Mouse (Mus musculus) adrenal gland, adult 2 months (tissue): ENCODE results near the gene Slc26a1. TPM values are rescaled to one million over a fixed set of nuclear protein-coding genes. Genes with fewer than 3 reads are reported as not detected.

Source experiments
- DNase-seq: peaks from one replicate; pipeline ENCODE4 v3.0.0; 2021
- long read RNA-seq: library from polyadenylated mRNA; stranded (forward); transcript quantifications from one replicate; pipeline ENCODE4 v2.0.0, GENCODE M21; 2021
- polyA plus RNA-seq: library from polyadenylated mRNA; depleted of rRNA; stranded (reverse); fragments of >200 nt; gene quantifications from 2 replicates; pipeline ENCODE4 v1.2.3, GENCODE M21; 2012; rRNA removed
- total RNA-seq, 2 experiments: library from RNA; stranded (reverse); gene quantifications; 2 replicates each; pipeline ENCODE4 v1.2.3; 2021

Slc26a1 gene
- total RNA-seq (under 1 TPM; 0.21 to 0.81 TPM), polyA plus RNA-seq (0.21 and 0.85 TPM in 2 replicates)
- long read RNA-seq: 0 reads

DNA sequence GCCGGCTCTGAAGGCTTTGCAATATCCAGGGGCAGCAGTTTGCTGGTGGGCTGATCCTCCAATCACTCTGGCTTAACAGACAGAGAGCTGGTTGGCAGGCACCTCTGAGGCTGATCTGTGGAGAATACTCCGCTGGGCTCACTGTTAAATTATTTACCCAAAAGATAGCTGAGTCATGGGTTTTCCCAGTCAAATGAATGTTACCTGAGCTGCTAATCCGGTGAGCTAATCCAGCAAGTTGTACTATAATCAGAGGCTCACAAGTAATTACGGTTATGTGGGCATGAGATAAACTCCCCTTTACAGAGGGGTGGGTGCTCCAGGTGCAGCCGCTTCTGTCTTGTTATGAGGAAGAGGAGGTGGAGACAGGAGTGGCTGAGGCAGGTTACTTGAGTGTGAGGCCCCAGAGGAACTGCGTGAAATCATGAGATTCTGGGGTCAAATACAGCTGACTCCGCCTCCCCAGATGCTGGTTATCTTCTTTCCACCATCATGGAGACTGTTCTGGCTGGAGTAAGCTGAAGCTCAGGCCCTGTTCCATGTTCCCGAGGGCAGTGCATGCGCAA is at the start of gene Slc26a1:
TSS of gene Slc26a1 (minus strand) at position 319 of the 566 bp plus-strand sequence.
- DNase-seq: no peak

- DNase-seq: peak; percentile 79
Measured at GRCm38 (mm10) chr5:108724006-108724405, 48.6 kb upstream of the Slc26a1 start.

- DNase-seq: no peak
Measured at GRCm38 (mm10) chr5:108719761-108720160, 44.4 kb upstream of the Slc26a1 start.

- DNase-seq: no peak
Measured at GRCm38 (mm10) chr5:108718051-108718450, 42.7 kb upstream of the Slc26a1 start.

GRCm38 (mm10) chr5:108715974-108716373 is 40.6 kb upstream of the Slc26a1 start:
- DNase-seq: no peak

DNA sequence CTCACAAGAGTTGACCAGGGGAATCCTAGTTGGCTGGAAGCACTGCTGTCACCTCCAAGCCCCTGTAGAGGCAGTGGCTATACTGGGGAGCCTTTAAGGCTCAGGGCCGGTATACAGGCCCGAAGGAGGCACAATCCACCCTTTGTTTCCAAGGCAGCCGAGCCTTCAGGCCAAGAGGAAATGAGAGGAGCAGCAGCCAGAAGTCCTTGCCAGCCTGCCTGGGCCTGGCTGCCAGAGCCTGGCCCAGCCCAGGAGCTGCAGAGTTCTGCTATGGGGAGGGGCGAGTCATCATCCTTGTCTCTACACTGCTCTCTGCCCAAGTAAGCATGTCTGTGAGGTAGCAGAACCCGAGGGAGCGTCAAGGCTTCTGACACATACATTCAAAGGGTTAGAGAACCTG is 38.8 kb upstream of the Slc26a1 start:
- DNase-seq: peak; percentile 49

DNA sequence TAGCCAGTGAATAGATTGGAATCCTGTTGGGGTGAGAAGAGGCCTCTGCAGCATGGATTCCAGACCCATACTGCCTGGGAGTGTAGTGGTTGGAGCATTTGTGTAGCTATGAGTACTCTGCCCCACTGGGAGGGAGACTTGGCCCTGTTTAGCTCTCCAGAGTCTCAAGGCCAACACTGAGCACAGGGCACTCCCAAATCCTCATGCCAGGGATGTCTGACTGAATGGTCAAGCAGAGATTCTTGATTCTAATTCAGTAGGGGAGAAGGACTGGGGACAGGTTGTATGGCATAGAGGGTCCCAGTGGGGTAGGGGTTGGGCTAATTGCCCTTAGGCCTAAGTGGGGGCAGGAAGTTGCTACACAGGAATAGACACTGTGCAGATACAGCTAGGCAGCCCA is 38.3 kb upstream of the Slc26a1 start:
- peak; percentile 55 for DNase-seq

DNA sequence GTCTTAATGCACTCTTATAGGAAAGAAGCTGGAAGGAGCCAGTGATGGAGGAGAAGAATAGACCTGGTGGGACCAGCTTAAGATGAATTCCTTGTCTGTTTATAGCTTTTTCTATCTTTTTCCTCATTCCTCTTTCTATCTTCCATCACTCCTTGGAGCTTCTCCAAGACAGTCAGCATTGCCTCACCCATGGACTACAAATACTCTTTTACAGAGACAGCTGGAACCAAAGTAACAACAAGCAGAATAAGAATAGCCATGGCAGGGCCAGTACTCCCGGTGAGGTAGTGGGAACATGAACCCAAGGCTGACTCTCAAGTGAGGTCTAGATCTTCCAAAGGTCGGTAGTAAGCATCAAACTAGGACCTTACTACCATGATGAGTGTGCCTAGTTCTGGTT is 37.7 kb upstream of the Slc26a1 start:
- DNase-seq: no peak

DNA sequence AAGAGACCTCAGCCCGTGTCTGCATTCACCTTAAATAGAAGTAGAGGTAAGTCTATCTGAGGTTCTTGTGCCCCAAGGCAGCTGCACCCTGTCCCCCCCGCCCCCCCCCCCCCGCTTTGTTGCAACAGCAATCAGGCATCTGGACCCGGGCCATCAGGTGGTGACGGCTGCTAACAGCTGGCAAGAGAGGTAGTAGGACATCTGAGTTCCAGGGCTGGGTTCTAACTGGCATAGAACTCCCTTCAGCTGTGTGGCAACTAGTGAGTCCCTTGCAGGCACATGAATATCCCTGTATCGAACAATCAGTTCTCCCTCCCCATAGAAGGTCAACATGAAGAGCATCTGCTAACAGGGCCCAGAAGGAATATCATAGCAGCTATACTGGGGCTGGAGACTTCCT is 36.6 kb upstream of the Slc26a1 start:
- no peak for DNase-seq

- DNase-seq: no peak
Measured at GRCm38 (mm10) chr5:108708981-108709731, 33.8 kb upstream of the Slc26a1 start.

GRCm38 (mm10) chr5:108708419-108708818 is 33.0 kb upstream of the Slc26a1 start:
- no peak for DNase-seq

DNA sequence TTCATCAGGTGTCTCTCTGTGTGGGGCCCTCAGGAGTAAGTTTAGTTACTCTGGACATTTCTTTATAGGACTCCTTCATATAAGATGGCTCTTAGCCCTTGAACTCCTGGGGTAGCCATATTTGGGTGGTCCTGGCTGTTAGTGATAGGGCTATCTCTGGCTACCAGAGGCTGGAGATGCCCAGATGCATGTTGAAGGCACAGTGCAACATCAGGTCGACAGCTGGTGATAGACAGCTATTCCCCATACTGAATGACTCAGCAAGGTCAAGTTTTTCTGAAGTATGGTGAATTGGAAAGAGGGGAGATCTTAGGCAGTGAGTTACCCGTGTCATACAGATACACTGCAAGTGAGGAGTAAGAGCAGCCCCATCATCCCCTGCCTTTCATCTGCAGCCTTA is 32.4 kb upstream of the Slc26a1 start:
- DNase-seq: no peak

- peak; percentile 59 for DNase-seq
Measured at GRCm38 (mm10) chr5:108703754-108704626, 28.6 kb upstream of the Slc26a1 start.

DNA sequence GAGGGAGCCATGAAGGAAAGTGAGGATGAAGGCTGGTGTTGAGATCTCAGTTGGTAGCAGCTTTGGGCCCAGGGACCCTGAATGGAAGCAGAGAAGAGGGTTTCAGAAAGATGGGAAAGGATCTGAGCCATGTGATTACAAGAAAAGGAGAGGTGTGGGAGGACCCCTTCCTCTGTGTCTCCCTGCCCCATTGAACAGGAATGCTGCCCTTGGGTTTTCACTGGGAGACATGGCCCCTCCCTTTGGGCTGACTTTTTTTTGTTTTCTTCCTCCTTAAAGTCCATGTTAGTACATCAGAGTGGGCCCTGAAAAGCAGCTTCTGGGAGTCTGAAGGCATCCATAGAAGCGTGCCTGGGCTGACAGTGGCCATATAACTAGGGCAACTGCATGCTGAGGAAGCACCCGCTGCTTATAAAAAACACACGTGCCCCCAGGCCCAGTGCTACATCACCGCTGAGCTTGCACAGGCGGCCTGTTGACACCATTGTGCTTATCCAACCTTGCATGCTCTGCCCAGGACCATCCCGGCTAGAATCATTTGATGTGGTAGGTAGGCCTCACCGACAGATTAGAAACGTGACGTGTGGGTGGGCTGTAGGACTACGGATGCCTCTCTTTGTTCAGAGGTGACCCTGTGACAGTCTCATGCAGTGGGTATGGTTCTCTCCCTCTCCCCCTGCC is 26.1 kb upstream of the Slc26a1 start:
- no peak for DNase-seq

- no peak for DNase-seq
Measured at GRCm38 (mm10) chr5:108700346-108700745, 25.0 kb upstream of the Slc26a1 start.

- DNase-seq: no peak
Measured at GRCm38 (mm10) chr5:108697341-108697753, 22.0 kb upstream of the Slc26a1 start.

- DNase-seq: no peak
Measured at GRCm38 (mm10) chr5:108696542-108696941, 21.2 kb upstream of the Slc26a1 start.

DNA sequence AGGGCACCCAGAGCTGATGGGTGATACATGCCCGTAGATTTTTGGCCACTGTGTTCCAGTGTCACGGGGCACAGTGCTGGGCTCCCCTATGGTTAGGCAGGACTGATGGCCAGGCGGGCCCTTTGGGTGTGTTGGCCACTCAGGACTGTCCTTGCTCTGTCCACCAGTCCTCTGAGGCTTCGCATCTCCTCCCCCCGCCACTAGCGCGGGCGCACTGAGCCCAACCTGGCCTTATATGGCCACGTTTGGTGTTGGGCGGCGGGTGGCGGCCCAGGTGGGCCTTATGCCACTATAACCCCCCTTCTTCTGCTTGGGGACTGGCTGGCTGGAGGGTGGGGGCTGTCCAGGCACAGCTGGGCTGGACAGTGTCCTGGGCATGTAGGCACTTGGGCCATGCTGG is 20.5 kb upstream of the Slc26a1 start:
- DNase-seq: no peak

- DNase-seq: peak; percentile 77
Measured at GRCm38 (mm10) chr5:108694352-108695261, 19.2 kb upstream of the Slc26a1 start.

GRCm38 (mm10) chr5:108693872-108694288 is 18.5 kb upstream of the Slc26a1 start:
- DNase-seq: peak; percentile 93

DNA sequence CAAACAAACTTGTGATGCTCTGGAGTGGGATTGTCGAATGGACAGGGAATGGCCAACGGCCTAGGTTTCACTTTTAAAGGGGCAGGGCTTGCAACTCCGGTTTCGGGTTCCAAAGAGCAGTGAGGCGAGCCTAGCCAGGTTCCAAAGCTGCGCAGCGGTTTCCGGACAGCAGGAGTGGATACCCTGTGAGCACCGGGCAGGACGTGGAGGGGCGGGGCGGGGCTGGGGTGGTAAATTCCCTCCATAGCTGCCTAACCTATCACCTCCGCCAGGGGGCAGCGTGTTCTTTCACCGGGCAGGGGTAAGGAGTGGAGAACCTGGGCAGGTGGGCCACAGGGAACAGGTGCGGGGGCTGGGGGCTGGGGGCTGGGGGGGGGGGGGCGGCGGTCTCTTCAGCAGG is 16.9 kb upstream of the Slc26a1 start, which contains the start of gene Fgfrl1:
TSS of gene Fgfrl1 (plus strand) at position 112 of the 400 bp plus-strand sequence.
- DNase-seq: peak; percentile 78
